Mouse (Mus musculus) embryonic fibroblast, embryonic 13.5 days (primary cell): Measurements from ENCODE around the gene Upb1.

ENCODE experiments used
- CTCF ChIP-seq: IDR thresholded peaks from 2 replicates; pipeline ENCODE4 v1.5.1; 2011; ENCODE audit warnings: mild to moderate bottlenecking, control low read depth, low read length, moderate library complexity, borderline replicate concordance; ENCODE audit not compliant: insufficient read depth
- POLR2A ChIP-seq: IDR thresholded peaks from 2 replicates; pipeline ENCODE4 v1.6.1; 2011; ENCODE audit warnings: low read depth, mild to moderate bottlenecking, control low read depth, low read length, moderate library complexity

- TF ChIP-seq POLR2A (no peak), CTCF (no peak)
These were observed 61.8 kb downstream of the Upb1 start for GRCm38 (mm10) chr10:75462728-75463127.
